Mouse (Mus musculus) liver, postnatal 0 days (tissue): ENCODE measurements around the gene Mif.

Source experiments
- CTCF ChIP-seq: sonication (generic); IDR thresholded peaks from 2 replicates; pipeline ENCODE4 v1.5.1; 2016; ENCODE audit warnings: antibody characterized with exemption, low read depth
- EP300 ChIP-seq: IDR thresholded peaks from 2 replicates; pipeline ENCODE4 v1.6.1; 2016; ENCODE audit warnings: antibody characterized with exemption, low read depth, mild to moderate bottlenecking

DNA sequence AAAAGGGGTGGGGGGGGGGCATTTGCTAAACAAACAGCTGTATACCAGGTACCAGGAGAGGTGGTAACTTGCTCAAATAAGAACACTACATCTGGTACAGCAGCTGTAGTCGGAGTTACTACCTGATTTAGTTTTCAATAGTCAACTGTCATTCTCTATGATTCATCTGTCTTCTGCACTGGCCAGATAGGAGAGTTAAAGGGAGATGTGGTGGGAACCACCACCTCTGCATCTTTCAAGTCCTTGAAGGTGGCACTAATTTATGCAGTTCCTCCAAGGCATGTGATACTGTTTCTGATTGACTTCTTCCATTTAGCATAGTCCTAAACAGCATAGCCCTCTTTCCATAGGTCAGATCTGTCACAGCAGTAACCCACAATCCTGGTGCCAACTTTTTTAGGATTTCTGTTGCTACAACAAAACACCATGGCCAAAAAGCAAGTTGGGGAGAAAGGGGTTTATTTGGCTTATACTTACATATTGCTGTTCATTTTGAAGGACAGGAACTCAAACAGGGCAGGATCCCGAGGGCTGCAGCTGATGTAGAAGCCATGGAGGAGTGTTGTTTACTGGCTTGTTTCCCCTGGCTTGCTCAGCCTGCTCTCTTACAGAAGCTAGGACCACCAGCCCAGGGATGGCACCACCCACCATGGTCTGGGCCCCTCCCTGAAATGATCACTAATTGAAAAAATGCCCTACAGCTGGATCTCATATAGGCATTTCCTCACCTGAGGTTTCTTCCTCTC is 30.3 kb downstream of the Mif start:
- TF ChIP-seq CTCF (no peak), EP300 (no peak)
